ENCODE assay signal across 13 mouse cellular contexts in genomic region chr11:80614949-80615725, GRCm38 (mm10).
DNase-seq lines count a peak whose midpoint lies in the region; ATAC-seq lines count a peak whose summit lies in the region.
"Had no signal": no experiment of that assay in that cellular context is flagged by ENCODE, and none has a peak within 500 bp of the region (broad histone marks: within the 10 kb centered on the region; RNA-seq: fewer than 3 reads in every experiment).

No protein-coding gene starts in this region.

- H3K27ac ChIP-seq in forebrain, embryonic 12.5 days, result peak overlapping the region; percentile 56; the same call in 1 of the 2 replicates
- no peak overlapping the region for H3K27ac ChIP-seq in forebrain, embryonic 16.5 days (ENCODE audit: low read length)
- H3K27ac ChIP-seq: embryonic facial prominence, embryonic 15.5 days; limb, embryonic 15.5 days had no signal

- H3K4me3 ChIP-seq in forebrain, embryonic 12.5 days (replicated peaks), result no peak overlapping the region
- H3K4me3 ChIP-seq in forebrain, embryonic 16.5 days (replicated peaks; ENCODE audit: low read length), result no peak overlapping the region
- H3K4me3 ChIP-seq: embryonic facial prominence, embryonic 15.5 days; limb, embryonic 15.5 days had no signal

- H3K27me3 ChIP-seq in forebrain, embryonic 12.5 days, result peaks cover 45% of the 10 kb centered on the region
- H3K27me3 ChIP-seq in forebrain, embryonic 16.5 days (replicated peaks; ENCODE audit: control insufficient read depth, insufficient read depth, low read length), result no peaks in the 10 kb centered on the region
- H3K27me3 ChIP-seq: embryonic facial prominence, embryonic 15.5 days; limb, embryonic 15.5 days had no signal

- H3K36me3 ChIP-seq in forebrain, embryonic 12.5 days (replicated peaks), result no peaks in the 10 kb centered on the region
- H3K36me3 ChIP-seq in forebrain, embryonic 16.5 days (ENCODE audit: control insufficient read depth, insufficient read depth), result no peaks in the 10 kb centered on the region
- H3K36me3 ChIP-seq: embryonic facial prominence, embryonic 15.5 days; limb, embryonic 15.5 days had no signal

- no peak overlapping the region for H3K9ac ChIP-seq in forebrain, embryonic 12.5 days
- no peak overlapping the region for H3K9ac ChIP-seq in forebrain, embryonic 16.5 days (replicated peaks; ENCODE audit: low read depth, low read length)
- H3K9ac ChIP-seq: embryonic facial prominence, embryonic 15.5 days; limb, embryonic 15.5 days had no signal

- 56% methylated on average over 6 of the region's 6 CpGs for WGBS in forebrain, embryonic 12.5 days
- WGBS in forebrain, embryonic 16.5 days, result 46% methylated on average over 6 of the region's 6 CpGs

- no peaks in the 10 kb centered on the region for H3K9me3 ChIP-seq in forebrain, embryonic 12.5 days
- no peaks in the 10 kb centered on the region for H3K9me3 ChIP-seq in forebrain, embryonic 16.5 days (ENCODE audit: control insufficient read depth, low read length)
- H3K9me3 ChIP-seq: embryonic facial prominence, embryonic 15.5 days; limb, embryonic 15.5 days had no signal

- no peak overlapping the region for H3K4me2 ChIP-seq in forebrain, embryonic 12.5 days
- H3K4me2 ChIP-seq in forebrain, embryonic 16.5 days (ENCODE audit: low read length), result no peak overlapping the region
- H3K4me2 ChIP-seq: embryonic facial prominence, embryonic 15.5 days; limb, embryonic 15.5 days had no signal

- H3K4me1 ChIP-seq in forebrain, embryonic 12.5 days, result peaks cover 11% of the 10 kb centered on the region
- H3K4me1 ChIP-seq in forebrain, embryonic 16.5 days (replicated peaks; ENCODE audit: control insufficient read depth, insufficient read depth, low read length), result 0 out of 2 replicates have a peak, but pooled peaks cover 3% of the 10 kb centered on the region
- H3K4me1 ChIP-seq: embryonic facial prominence, embryonic 15.5 days; limb, embryonic 15.5 days had no signal

- no peak for ATAC-seq in forebrain, embryonic 12.5 days (ENCODE audit: low FRiP score)
- ATAC-seq in forebrain, embryonic 16.5 days, result no peak
- ATAC-seq in inflammation-experienced regulatory T-cells, adult 6 months, result no peak
- ATAC-seq: lung, postnatal 0 days had no signal

- intact Hi-C loops in left cerebral cortex, postnatal 10 days (cut with DNase I), result loop anchor here (5.0 kb wide), 1 partner anchor 47 kb away; no protein-coding TSS in a partner anchor
- intact Hi-C loops in left cerebral cortex, postnatal 25 days (cut with DNase I), result loop anchor here (2.0 kb wide), 1 partner anchor 50 kb away; no protein-coding TSS in a partner anchor

- peak; percentile 62 to 76 for DNase-seq in left cerebral cortex, adult 18-20 months (ENCODE audit: low spot score in 2 of 2)
- no peak for DNase-seq in left cerebral cortex, postnatal 10 days (ENCODE audit: extremely low spot score in 1 of 2, low spot score in 2 of 2)
- DNase-seq in left cerebral cortex, postnatal 25 days (ENCODE audit: low spot score in 2 of 2), result peak; percentile 45 to 92
- DNase-seq in right cerebral cortex, postnatal 14 days, result peak; percentile 29
- no peak for DNase-seq in gastrocnemius, postnatal 10 days
- DNase-seq: adrenal gland, postnatal 25 days; heart, adult 11 months had no signal

Comparison
In these comparisons a context has a peak if more than half of its experiments do, and no peak if none do; other contexts are left out.
1. DNase-seq: peak in left cerebral cortex, adult 18-20 months (2 of 2), left cerebral cortex, postnatal 25 days (2 of 2) and right cerebral cortex, postnatal 14 days (single experiment); none in left cerebral cortex, postnatal 10 days (0 of 2) and gastrocnemius, postnatal 10 days (single experiment).